Mouse (Mus musculus): ENCODE data around the gene Sdad1. TPM values are rescaled to one million over a fixed set of nuclear protein-coding genes. Genes with fewer than 3 reads are reported as not detected.
"Not testable (repeated sequence)": the region's sequence is repeated elsewhere in the genome, so short reads cannot be mapped to it uniquely, and the experiment has no call there.

The Sdad1 gene
- polyA plus RNA-seq (2016; fragmentation: Nextera tagmentation; extraction: Ambion mirVana), result 33.2 and 39.5 TPM in 2 replicates

DNA sequence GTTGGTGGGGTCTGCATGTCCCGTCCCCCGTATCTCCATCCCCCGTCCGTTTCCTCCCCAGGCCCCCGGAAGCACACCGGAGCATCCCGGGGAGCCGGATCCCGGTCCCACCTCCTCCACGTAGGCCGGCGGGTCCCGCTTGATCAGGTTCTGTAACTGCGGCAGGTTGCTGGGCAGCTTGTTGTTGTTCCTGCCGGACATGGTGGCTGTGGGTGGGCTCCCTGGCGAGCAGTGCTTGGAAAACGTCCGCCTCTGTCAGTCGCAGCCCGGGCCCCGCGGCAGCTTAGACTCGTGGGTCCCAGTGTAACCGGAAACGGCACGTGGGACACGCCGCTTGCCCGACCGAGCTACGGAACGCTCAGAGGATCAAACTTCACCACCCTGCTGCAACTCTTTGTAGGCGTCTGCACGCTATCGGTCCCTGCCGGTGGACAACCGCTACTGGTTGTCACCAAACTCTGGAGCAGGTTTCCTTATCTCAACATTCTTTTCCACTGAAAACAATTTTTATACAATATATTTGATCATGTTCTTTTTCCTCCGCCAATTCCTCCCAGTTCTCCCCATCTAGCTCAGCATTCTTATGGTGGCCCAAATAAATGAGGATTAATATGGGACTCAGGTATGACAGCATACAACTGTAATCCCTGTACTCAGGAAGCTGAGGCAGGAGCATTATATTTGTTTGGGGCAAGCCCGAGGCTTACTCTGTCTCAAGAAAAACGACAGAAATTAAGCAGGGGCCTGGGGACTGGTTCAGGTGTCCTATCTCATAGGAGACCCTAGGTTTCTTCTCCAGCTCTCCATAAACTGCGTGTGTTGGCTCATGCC, at the start of gene Sdad1:
Gene Sdad1 (minus strand): TSS at position 799 of the 831 bp plus-strand sequence.
- Histone ChIP-seq H3K9me3 (no peaks in the 10 kb centered on the region), H3K36me3 (peaks cover 20% of the 10 kb centered on the region), H3K4me1 (peaks cover 13% of the 10 kb centered on the region), H3K27ac (peak within 1 kb of the TSS; percentile 91), H3K27me3 (ENCODE audit: insufficient read depth, poor library complexity, severe bottlenecking) (no peaks in the 10 kb centered on the region), H3K4me3 (peak within 1 kb of the TSS; percentile 81)
- 2% methylated on average over 41 of the region's 41 CpGs for WGBS
- DNase-seq (ENCODE audit: low spot score), result peak; percentile 97

DNA sequence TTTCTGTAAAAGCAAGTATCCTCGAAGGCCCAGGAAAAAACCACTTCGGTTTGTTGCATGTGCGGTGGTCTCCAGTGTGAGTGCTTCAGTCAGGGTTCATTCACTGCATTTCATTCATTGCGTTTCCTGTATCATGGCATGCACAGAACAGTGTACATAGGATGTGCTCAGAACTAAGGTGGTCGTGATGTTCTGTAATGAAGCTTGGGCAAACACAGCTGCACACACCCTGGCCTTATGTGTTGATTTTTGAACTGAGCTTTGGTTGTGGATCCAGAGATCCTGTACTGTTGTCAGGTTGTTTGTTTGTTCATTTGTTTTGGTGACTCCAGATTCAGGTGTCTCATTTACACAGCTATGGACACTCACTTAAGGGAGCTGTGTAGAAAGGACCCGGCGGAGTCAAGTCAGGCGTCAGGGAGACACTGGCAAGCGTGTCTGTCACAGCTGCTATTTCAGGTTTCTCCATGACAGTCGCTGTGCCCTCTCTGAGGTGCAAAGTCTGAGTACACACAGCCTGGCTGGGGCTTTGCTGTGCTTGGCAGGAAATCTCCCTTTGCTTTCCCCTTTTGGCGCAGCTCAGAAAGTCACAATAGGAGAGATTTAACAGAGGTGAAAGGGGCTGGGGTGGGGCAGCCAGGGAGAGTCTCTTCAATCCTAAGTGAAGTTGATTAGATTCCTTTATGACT, 48.6 kb upstream of the Sdad1 start:
- WGBS, result 70% methylated on average over 11 of the region's 11 CpGs

DNA sequence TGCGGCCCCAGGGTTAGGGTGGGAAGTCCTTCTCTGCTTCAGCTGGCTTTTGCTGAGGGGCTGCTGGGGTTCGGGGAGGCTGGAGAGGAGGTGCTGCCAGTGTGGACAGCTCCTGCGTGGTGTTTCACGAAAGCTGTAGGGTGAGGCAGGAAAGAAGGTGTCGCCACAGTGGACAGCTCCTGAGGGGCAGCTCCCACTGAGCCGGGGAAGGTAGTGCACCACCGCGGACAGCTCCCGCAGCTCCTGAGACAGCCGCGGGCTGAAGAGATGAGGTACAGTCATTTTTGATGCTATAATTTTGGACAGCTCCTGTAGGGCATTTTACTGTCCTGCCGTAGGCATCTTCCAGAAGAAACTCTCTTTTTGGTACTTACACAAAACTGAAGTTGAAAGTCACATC, 47.8 kb upstream of the Sdad1 start:
- Histone ChIP-seq H3K4me3 (no peak overlapping the region), H3K36me3 (no peaks in the 10 kb centered on the region), H3K27me3 (ENCODE audit: insufficient read depth, poor library complexity, severe bottlenecking) (no peaks in the 10 kb centered on the region), H3K27ac (no peak overlapping the region), H3K9me3 (no peaks in the 10 kb centered on the region), H3K4me1 (peaks cover 4% of the 10 kb centered on the region; the same call in 1 of the 2 replicates)
- 23% methylated on average over 11 of the region's 12 CpGs for WGBS
- DNase-seq (ENCODE audit: low spot score), result peak; percentile 83

More for the DNA sequence above, 48.6 kb upstream of the Sdad1 start:
- Histone ChIP-seq H3K4me3 (no peak overlapping the region), H3K27ac (no peak overlapping the region), H3K9me3 (no peaks in the 10 kb centered on the region), H3K36me3 (no peaks in the 10 kb centered on the region), H3K27me3 (ENCODE audit: insufficient read depth, poor library complexity, severe bottlenecking) (no peaks in the 10 kb centered on the region), H3K4me1 (no peaks in the 10 kb centered on the region)
- no peak for DNase-seq (ENCODE audit: low spot score)

DNA sequence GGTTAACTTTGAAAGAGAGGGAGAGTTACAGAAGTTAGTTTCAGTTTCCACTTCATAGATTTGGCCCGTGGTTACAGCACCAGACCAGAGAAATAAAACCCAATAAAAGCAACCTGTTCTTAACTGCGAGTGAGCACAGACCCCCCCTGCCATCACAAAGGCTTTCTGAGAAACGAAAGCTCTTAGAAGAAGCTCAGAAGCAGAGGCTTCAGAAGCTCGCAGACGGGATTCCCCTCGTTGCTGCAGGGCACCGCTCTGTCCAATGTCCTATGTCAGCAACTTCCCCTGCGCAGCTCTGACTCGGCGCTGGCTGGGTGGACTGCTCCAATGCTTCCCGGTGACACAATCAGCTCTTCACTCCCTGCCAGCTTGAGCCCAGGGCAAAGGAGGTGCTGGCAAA, 43.2 kb upstream of the Sdad1 start:
- WGBS, result 31% methylated on average over 11 of the region's 11 CpGs
- no peaks in the 10 kb centered on the region for H3K9me3 ChIP-seq
- peaks cover 3% of the 10 kb centered on the region; the same call in 1 of the 2 replicates for H3K27me3 ChIP-seq (ENCODE audit: insufficient read depth, poor library complexity, severe bottlenecking)
- H3K4me1 ChIP-seq, result peaks cover 13% of the 10 kb centered on the region
- no peaks in the 10 kb centered on the region for H3K36me3 ChIP-seq
- H3K27ac ChIP-seq, result peak overlapping the region; percentile 71
- no peak for DNase-seq (ENCODE audit: low spot score)
- H3K4me3 ChIP-seq, result peak overlapping the region; percentile 49

DNA sequence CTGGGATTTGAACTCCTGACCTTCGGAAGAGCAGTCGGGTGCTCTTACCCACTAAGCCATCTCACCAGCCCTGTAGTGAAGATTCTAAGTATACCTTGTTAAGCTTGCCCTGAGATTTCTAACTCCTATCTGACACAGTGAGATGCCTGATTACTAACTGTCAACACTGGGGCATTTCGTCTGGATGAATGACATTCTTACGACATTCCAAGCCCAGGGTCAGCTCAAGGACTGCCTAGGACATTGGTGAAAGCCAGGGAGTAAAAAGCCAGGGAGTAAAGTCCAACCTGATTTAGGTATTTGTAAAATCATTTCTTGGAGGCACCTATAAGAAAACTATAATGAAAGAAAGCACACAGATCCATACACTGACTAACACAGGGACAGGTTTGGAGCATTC, 42.4 kb upstream of the Sdad1 start:
- not testable (repeated sequence) for H3K9me3 ChIP-seq; DNase-seq (ENCODE audit: low spot score); H3K27me3 ChIP-seq (ENCODE audit: insufficient read depth, poor library complexity, severe bottlenecking); H3K36me3 ChIP-seq
- WGBS, result 25% methylated on average over 4 of the region's 4 CpGs
- peak overlapping the region; percentile 49; the same call in 1 of the 2 replicates for H3K4me3 ChIP-seq
- peaks cover 16% of the 10 kb centered on the region for H3K4me1 ChIP-seq
- H3K27ac ChIP-seq, result peak overlapping the region; percentile 56; the same call in 1 of the 2 replicates

DNA sequence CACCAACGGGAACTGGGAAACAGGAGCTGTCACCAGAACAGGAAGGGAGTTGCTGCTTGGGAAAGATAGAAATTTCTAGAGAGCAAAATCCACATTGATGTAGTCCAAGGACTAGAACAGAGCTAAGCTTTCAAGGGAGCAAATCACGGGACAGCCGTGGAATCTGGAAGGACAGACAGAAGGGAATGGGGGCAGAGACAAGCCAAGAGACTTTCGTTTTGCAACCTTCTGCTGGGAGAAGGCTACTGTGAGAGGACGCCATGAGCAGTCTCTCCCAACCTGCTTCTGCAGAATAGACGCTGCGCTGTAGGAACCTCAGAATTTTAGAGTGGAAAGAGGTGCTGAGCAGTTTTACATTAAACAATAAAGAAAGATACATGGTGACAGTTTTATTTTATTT, 39.5 kb upstream of the Sdad1 start:
- Histone ChIP-seq H3K27ac (no peak overlapping the region), H3K4me3 (no peak overlapping the region), H3K27me3 (ENCODE audit: insufficient read depth, poor library complexity, severe bottlenecking) (peaks cover 15% of the 10 kb centered on the region), H3K9me3 (no peaks in the 10 kb centered on the region), H3K4me1 (peaks cover 16% of the 10 kb centered on the region), H3K36me3 (no peaks in the 10 kb centered on the region)
- DNase-seq (ENCODE audit: low spot score), result peak; percentile 58
- 81% methylated on average over 7 of the region's 7 CpGs for WGBS

DNA sequence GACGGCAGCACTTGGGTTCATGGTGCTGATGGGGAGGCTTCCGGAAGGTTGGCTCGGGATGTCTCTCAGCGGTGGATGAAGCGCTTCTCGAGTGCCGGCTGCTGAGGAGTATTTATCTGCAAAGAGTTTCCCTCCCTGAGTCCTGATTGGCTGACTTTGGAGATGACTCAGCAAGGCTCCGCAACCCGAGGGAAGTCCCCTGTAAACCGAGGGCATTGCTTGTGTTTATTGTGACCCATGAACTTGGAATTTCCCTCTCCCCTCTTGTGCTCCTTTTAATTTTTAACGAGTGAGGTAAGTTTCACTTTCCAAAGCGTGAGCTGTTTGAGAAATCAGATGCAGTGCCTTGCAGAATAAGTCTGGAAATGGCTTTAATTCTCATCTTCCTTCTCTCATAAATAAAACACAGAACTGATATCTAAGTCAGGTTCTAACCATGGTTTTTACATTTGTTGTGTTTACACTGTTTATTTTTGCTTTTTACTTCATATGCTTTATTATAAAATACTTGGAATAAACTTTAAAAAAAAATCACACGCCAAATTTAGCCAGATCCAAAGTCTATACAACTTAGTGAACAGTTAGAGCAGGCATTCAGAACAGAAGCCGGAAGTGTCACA, 38.6 kb upstream of the Sdad1 start, which contains the start of gene Cxcl10:
Gene Cxcl10 (minus strand): TSS at position 96 of the 620 bp plus-strand sequence.
- Histone ChIP-seq H3K4me1 (peaks cover 16% of the 10 kb centered on the region), H3K9me3 (no peaks in the 10 kb centered on the region), H3K4me3 (peak within 1 kb of the TSS; percentile 38), H3K27ac (no peak within 1 kb of the TSS), H3K27me3 (ENCODE audit: insufficient read depth, poor library complexity, severe bottlenecking) (peaks cover 15% of the 10 kb centered on the region), H3K36me3 (no peaks in the 10 kb centered on the region)
- DNase-seq (ENCODE audit: low spot score), result peak; percentile 77
- 21% methylated on average over 14 of the region's 14 CpGs for WGBS

DNA sequence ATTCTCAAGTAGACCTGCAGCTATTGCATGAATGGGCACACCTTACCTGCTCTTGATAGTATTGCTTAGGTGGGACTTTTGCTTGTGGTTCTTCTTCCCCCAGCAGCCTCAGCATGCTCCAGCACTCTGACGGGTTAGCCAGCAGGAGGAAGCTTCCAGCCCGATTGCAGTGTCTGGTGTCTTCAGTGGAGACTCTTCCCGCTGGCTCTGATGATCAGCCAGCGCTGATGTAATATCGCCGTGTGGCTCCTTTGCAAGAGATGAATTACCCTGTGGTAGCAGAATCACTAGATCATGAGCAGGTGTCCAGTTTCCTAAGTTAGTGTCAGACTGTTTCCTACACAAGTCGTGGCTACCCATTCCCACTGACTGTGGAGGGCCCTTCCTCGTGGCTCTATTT, 34.7 kb upstream of the Sdad1 start:
- peaks cover 8% of the 10 kb centered on the region for H3K4me1 ChIP-seq
- no peak overlapping the region for H3K4me3 ChIP-seq
- no peaks in the 10 kb centered on the region for H3K36me3 ChIP-seq
- 80% methylated on average over 8 of the region's 8 CpGs for WGBS
- no peak overlapping the region for H3K27ac ChIP-seq
- no peak for DNase-seq (ENCODE audit: low spot score)
- peaks cover 15% of the 10 kb centered on the region for H3K27me3 ChIP-seq (ENCODE audit: insufficient read depth, poor library complexity, severe bottlenecking)
- no peaks in the 10 kb centered on the region for H3K9me3 ChIP-seq

DNA sequence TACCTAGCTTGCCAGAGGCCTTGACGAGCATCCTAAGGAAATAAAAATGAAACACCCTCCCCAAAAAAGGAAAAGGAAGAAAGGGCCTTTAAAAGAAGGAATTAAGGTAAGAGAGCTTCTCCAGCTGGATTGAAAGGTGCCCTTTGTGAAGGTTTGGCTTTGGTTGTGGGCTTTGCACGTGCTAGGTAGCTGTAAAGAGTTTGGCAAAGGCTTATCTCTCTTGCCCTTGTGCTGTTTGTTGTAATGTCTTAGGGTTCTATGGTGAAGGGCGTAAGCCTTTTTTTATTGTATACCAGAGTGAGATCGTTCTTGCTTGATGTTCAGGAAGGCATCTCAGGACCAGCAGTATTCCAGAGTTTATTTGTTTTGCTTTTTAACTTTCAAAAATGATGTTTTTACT, 30.3 kb upstream of the Sdad1 start:
- H3K9me3 ChIP-seq, result no peaks in the 10 kb centered on the region

DNA sequence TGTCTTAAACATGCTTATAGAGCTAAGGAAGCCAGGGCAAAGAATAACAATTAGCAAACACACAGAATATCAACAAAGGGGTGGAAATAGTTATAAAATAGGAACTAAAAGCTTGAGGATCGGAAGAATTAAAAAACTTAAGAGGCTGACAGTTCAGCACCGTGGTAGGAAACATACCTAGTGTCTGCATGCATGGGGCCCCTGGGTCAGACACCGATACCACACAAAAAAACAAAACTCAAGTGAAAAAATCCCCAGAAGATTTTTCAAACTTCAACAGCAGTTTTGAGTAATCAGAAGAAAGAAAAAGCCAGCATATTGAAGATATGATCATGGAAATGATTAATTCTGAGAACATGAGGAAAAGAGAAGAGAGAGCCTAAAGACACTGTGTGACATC, 26.5 kb upstream of the Sdad1 start:
- Histone ChIP-seq H3K4me3 (no peak overlapping the region), H3K36me3 (no peaks in the 10 kb centered on the region)
- DNase-seq (ENCODE audit: low spot score), result no peak

More for the DNA sequence above, 30.3 kb upstream of the Sdad1 start:
- Histone ChIP-seq H3K36me3 (no peaks in the 10 kb centered on the region), H3K27ac (no peak overlapping the region), H3K4me1 (no peaks in the 10 kb centered on the region), H3K27me3 (ENCODE audit: insufficient read depth, poor library complexity, severe bottlenecking) (peaks cover 4% of the 10 kb centered on the region; the same call in 1 of the 2 replicates), H3K4me3 (no peak overlapping the region)
- 66% methylated on average over 4 of the region's 4 CpGs for WGBS
- no peak for DNase-seq (ENCODE audit: low spot score)

DNA sequence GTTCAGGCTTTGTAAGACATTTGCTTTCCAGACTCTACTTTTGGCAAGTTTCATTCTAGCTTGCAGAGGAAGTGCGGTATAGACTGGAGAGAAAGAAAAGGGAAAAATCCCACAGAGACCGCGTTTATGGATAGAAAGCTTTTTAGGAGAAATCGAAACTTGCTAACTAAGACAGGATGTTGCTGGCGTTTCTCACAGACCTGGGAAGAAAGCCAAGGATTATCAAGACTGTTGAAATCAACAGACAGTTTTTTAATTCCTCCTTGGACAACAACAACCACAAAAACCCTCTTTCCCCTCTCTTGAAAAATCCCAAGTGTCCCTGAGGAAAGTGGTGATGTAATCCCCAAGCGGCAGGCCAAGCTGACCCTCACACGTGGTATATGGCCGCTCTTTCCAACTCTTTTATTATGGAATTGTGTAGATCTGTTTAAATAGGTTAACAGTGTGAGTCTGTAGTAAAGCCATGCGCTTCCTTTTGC, 22.1 kb upstream of the Sdad1 start:
- Histone ChIP-seq H3K4me1 (no peaks in the 10 kb centered on the region), H3K9me3 (no peaks in the 10 kb centered on the region), H3K27me3 (ENCODE audit: insufficient read depth, poor library complexity, severe bottlenecking) (no peaks in the 10 kb centered on the region), H3K4me3 (no peak overlapping the region), H3K36me3 (no peaks in the 10 kb centered on the region), H3K27ac (peak overlapping the region; percentile 29; the same call in 1 of the 2 replicates)
- 73% methylated on average over 9 of the region's 9 CpGs for WGBS
- DNase-seq (ENCODE audit: low spot score), result no peak

More for the DNA sequence above, 26.5 kb upstream of the Sdad1 start:
- no peaks in the 10 kb centered on the region for H3K27me3 ChIP-seq (ENCODE audit: insufficient read depth, poor library complexity, severe bottlenecking)
- H3K4me1 ChIP-seq, result no peaks in the 10 kb centered on the region
- H3K9me3 ChIP-seq, result no peaks in the 10 kb centered on the region
- 81% methylated on average over 3 of the region's 3 CpGs for WGBS
- no peak overlapping the region for H3K27ac ChIP-seq

DNA sequence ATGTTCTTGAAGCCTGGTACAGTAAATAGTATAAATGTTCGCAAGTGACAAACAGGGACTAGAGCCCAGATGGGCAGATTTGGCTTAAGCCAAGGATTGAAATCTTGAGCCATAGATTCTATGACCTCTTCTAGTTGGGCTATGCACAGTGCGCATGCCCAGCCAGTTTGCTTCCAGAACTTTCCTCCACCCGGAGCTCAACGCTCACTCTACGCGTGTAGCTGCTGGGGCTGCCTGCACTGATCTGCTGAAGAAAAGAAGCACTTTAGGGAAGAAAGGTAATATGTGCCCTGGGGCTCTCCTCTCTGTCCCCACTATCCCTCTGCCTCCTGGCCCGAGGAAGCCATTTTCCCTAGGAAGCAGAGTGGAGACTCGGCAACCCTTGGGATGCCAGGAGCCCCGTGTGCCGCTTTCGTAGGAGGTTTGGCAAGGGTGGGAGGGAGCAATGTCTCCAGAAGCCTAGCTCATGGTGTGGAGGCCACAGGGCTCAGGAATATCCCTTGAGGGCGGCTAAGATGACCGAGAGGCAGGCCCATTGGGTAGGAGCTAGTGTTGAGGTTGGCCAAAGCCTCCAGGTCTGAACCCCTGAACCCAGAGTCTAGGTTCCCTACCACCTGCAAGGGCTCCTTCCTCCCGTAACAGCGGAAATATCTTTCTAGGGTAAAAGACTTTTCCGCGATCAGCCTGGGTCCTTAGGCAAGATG, 21.5 kb upstream of the Sdad1 start, which contains the start of gene Art3:
Gene Art3 (plus strand): TSS at position 193 of the 704 bp plus-strand sequence.
- Histone ChIP-seq H3K27ac (peak within 1 kb of the TSS; percentile 29; the same call in 1 of the 2 replicates), H3K36me3 (no peaks in the 10 kb centered on the region), H3K4me1 (no peaks in the 10 kb centered on the region), H3K4me3 (no peak within 1 kb of the TSS), H3K27me3 (ENCODE audit: insufficient read depth, poor library complexity, severe bottlenecking) (no peaks in the 10 kb centered on the region), H3K9me3 (no peaks in the 10 kb centered on the region)
- no peak for DNase-seq (ENCODE audit: low spot score)
- 86% methylated on average over 17 of the region's 17 CpGs for WGBS
